Mouse (Mus musculus) limb, embryonic 14.5 days (tissue): ENCODE results near the gene Aadac. TPM values are rescaled to one million over a fixed set of nuclear protein-coding genes. Genes with fewer than 3 reads are reported as not detected.

Experiments used
- ATAC-seq: fragments of 200-750 bp; cut with Nextera tagmentation; 2 replicates; pipeline ENCODE4 v1.8.0; 2017; ENCODE audit warnings: low read depth, moderate number of reproducible peaks, moderate TSS enrichment; ENCODE audit not compliant: low FRiP score
- DNase-seq: peaks from one replicate; pipeline ENCODE4 v3.0.0-alpha.2; 2015; ENCODE audit warnings: low spot score
- H3K27ac ChIP-seq: fragments of 300-500 bp; sonication (generic); replicated peaks from 2 replicates; pipeline ENCODE4 v1.5.1; 2014; ENCODE audit warnings: low read depth, mild to moderate bottlenecking, low read length, moderate library complexity, mixed read lengths
- H3K27me3 ChIP-seq: fragments of 300-500 bp; sonication (generic); 2 replicates; pipeline ENCODE4 v1.6.1; 2014; ENCODE audit warnings: low read length, mixed read lengths; ENCODE audit not compliant: control insufficient read depth, insufficient read depth
- H3K36me3 ChIP-seq: fragments of 300-500 bp; sonication (generic); 2 replicates; pipeline ENCODE4 v1.6.1; 2014; ENCODE audit warnings: mild to moderate bottlenecking, low read length, moderate library complexity, mixed read lengths; ENCODE audit not compliant: control insufficient read depth, insufficient read depth
- H3K4me1 ChIP-seq: fragments of 300-500 bp; sonication (generic); 2 replicates; pipeline ENCODE4 v1.6.1; 2014; ENCODE audit warnings: antibody characterized with exemption, low read length, mixed read lengths; ENCODE audit not compliant: control insufficient read depth, insufficient read depth
- H3K4me2 ChIP-seq: fragments of 300-500 bp; sonication (generic); replicated peaks from 2 replicates; pipeline ENCODE4 v1.6.1; 2014; ENCODE audit warnings: low read depth, mild to moderate bottlenecking, low read length, moderate library complexity; ENCODE audit not compliant: severe bottlenecking
- H3K4me3 ChIP-seq: fragments of 300-500 bp; sonication (generic); replicated peaks from 2 replicates; pipeline ENCODE4 v1.5.1; 2014; ENCODE audit warnings: low read length
- H3K9ac ChIP-seq: fragments of 300-500 bp; sonication (generic); 2 replicates; pipeline ENCODE4 v1.6.1; 2014; ENCODE audit warnings: mild to moderate bottlenecking, low read depth, low read length, moderate library complexity; ENCODE audit not compliant: severe bottlenecking
- H3K9me3 ChIP-seq: fragments of 300-500 bp; sonication (generic); 2 replicates; pipeline ENCODE4 v1.6.1; 2016; ENCODE audit warnings: low read length; ENCODE audit not compliant: control insufficient read depth
- POLR2A ChIP-seq: fragments of 200-500 bp; IDR thresholded peaks from 2 replicates; pipeline ENCODE4 v1.8.0; 2012; ENCODE audit warnings: inconsistent platforms, mild to moderate bottlenecking, moderate library complexity, borderline replicate concordance; ENCODE audit not compliant: insufficient read depth, insufficient read length; ENCODE audit errors: extremely low read depth
- WGBS: fragments of 180-500 bp; shearing (Covaris S2); extraction: QIAGEN DNeasy Blood & Tissue Kit; methylation state at CpG from one replicate; pipeline ENCODE4 v1.1.7; 2014; 5-methylcytosine and 5-hydroxymethylcytosine counted together
- polyA plus RNA-seq, 2 experiments: library from polyadenylated mRNA; depleted of rRNA in 1 of 2; stranded (reverse) in 1 of 2; unstranded in 1 of 2; fragments of >200 nt; fragmentation: Nextera tagmentation in 1 of 2; extraction: Ambion mirVana in 1 of 2; gene quantifications; 2 replicates each; pipeline versions ENCODE4 v1.2.1 to v1.2.3; 2012 to 2014

Aadac gene
- polyA plus RNA-seq (2012; rRNA removed) (0.24 and 0.47 TPM in 2 replicates), polyA plus RNA-seq (2014; fragmentation: Nextera tagmentation; extraction: Ambion mirVana) (0.41 TPM in 1 of 2 replicates, not detected in the other)

GRCm38 (mm10) chr3:60025417-60025816 is at the start of gene Aadac:
Gene Aadac, plus strand, starts transcription at chr3:60025717.
- Histone ChIP-seq H3K27me3 (no peaks in the 10 kb centered on the region), H3K36me3 (no peaks in the 10 kb centered on the region), H3K9ac (no peak within 1 kb of the TSS), H3K27ac (no peak within 1 kb of the TSS), H3K4me3 (no peak within 1 kb of the TSS), H3K4me1 (no peaks in the 10 kb centered on the region), H3K4me2 (no peak within 1 kb of the TSS), H3K9me3 (no peaks in the 10 kb centered on the region)
- TF ChIP-seq POLR2A = no peak
- ATAC-seq = no peak
- no peak for DNase-seq
- WGBS = 60% methylated on average over 1 of the region's 1 CpGs

- Histone ChIP-seq H3K9ac (no peak overlapping the region), H3K27ac (no peak overlapping the region), H3K27me3 (no peaks in the 10 kb centered on the region), H3K36me3 (no peaks in the 10 kb centered on the region), H3K4me3 (no peak overlapping the region), H3K4me1 (no peaks in the 10 kb centered on the region), H3K9me3 (no peaks in the 10 kb centered on the region), H3K4me2 (no peak overlapping the region)
- no peak for TF ChIP-seq POLR2A
- ATAC-seq (no peak), DNase-seq (no peak)
Observed at GRCm38 (mm10) chr3:60003622-60004021, 21.9 kb upstream of the Aadac start.

- ATAC-seq = no peak
- Histone ChIP-seq H3K4me3 (no peak within 1 kb of the TSS), H3K4me2 (no peak within 1 kb of the TSS), H3K27ac (no peak within 1 kb of the TSS), H3K36me3 (no peaks in the 10 kb centered on the region), H3K9ac (no peak within 1 kb of the TSS), H3K4me1 (no peaks in the 10 kb centered on the region), H3K9me3 (no peaks in the 10 kb centered on the region), H3K27me3 (no peaks in the 10 kb centered on the region)
- 60% methylated on average over 1 of the region's 1 CpGs for WGBS
- no peak for TF ChIP-seq POLR2A
- DNase-seq = no peak
Observed at GRCm38 (mm10) chr3:60006443-60006842, 19.1 kb upstream of the Aadac start, which contains the start of gene Aadacl2. Gene Aadacl2, plus strand, starts transcription at chr3:60006743.

- Histone ChIP-seq H3K27ac (no peak overlapping the region), H3K36me3 (no peaks in the 10 kb centered on the region), H3K9me3 (no peaks in the 10 kb centered on the region), H3K27me3 (no peaks in the 10 kb centered on the region), H3K4me2 (no peak overlapping the region), H3K4me3 (no peak overlapping the region), H3K4me1 (no peaks in the 10 kb centered on the region), H3K9ac (no peak overlapping the region)
- DNase-seq (no peak), ATAC-seq (no peak)
- no peak for TF ChIP-seq POLR2A
- WGBS = 85% methylated on average over 4 of the region's 4 CpGs
Observed at GRCm38 (mm10) chr3:60031511-60031910, 6.0 kb downstream of the Aadac start.

GRCm38 (mm10) chr3:60046221-60046913 is 20.9 kb downstream of the Aadac start:
- ATAC-seq = no peak
- Histone ChIP-seq H3K27ac (no peak overlapping the region), H3K9ac (no peak overlapping the region), H3K36me3 (no peaks in the 10 kb centered on the region), H3K9me3 (no peaks in the 10 kb centered on the region), H3K27me3 (no peaks in the 10 kb centered on the region), H3K4me2 (no peak overlapping the region), H3K4me3 (no peak overlapping the region), H3K4me1 (no peaks in the 10 kb centered on the region)
- DNase-seq = no peak
- TF ChIP-seq POLR2A = no peak
- 63% methylated on average over 3 of the region's 3 CpGs for WGBS
